Mouse (Mus musculus) megakaryocyte, embryonic 14.5 days (primary cell): ENCODE data around the gene Srrt.

Experiments
- FLI1 ChIP-seq: IDR thresholded peaks from 2 replicates; pipeline ENCODE4 v1.6.1; 2012; ENCODE audit warnings: low read length, inconsistent platforms, mixed read lengths
- GATA1 ChIP-seq: IDR thresholded peaks from 3 replicates; pipeline ENCODE4 v1.6.1; 2012; ENCODE audit warnings: mixed read lengths, low read length, inconsistent platforms, borderline replicate concordance

GRCm38 (mm10) chr5:137330910-137331309 lies 23.4 kb upstream of the Srrt start:
- TF ChIP-seq GATA1 = no peak
- no peak for TF ChIP-seq FLI1
